Comparison of ENCODE assay signal across 15 mouse cellular contexts in the genomic region with DNA sequence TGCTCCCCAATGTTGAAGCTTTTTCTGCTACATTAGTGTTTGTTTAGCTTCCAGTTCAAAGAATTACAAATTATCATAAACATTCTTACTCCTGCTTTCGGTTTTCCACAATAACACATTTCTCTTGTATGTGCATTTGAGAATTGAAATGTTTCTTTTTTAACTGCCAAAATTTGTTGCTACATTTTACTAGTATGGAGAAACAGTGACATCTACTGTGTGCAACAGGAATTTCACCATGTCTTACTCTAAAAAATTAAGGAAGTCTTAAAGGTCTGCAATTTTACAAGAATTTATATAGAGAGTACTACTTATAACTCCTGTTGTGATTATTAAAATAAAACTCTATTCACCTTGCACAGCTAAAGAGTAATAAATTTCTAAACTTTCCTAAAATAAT.
A peak's percentile ranks its signal among the peaks of the same experiment; 100 is the strongest.
DNase-seq lines count a peak whose midpoint lies in the region; ATAC-seq and TF ChIP-seq lines count a peak whose summit lies in the region.
"Had no signal": no experiment of that assay in that cellular context is flagged by ENCODE, and none has a peak within 500 bp of the region (broad histone marks: within the 10 kb centered on the region; RNA-seq: fewer than 3 reads in every experiment).

No protein-coding gene starts in this region.

- H3K36me3 ChIP-seq in forebrain, embryonic 14.5 days (ENCODE audit: control insufficient read depth, insufficient read depth, low read length): no peaks in the 10 kb centered on the region
- no peaks in the 10 kb centered on the region for H3K36me3 ChIP-seq in forebrain, embryonic 13.5 days (ENCODE audit: poor library complexity, severe bottlenecking)
- H3K36me3 ChIP-seq in limb, embryonic 14.5 days (ENCODE audit: control insufficient read depth, insufficient read depth, low read length): no peaks in the 10 kb centered on the region
- no peaks in the 10 kb centered on the region for H3K36me3 ChIP-seq in limb, embryonic 10.5 days
- no peaks in the 10 kb centered on the region for H3K36me3 ChIP-seq in ES-E14 (ENCODE audit: control insufficient read depth, insufficient read depth, low read length, poor library complexity, severe bottlenecking)
- H3K36me3 ChIP-seq: heart, embryonic 15.5 days had no signal

- in situ Hi-C loops in ES-E14 (cut with MboI; ENCODE audit: low sequenced_read_pairs in 2 of 2, unreplicated experiment in 2 of 2): loop anchor here in 1 of 2 experiments (25.0 kb wide), 1 partner anchor 908 kb away; no protein-coding TSS in a partner anchor

- no peak for TF ChIP-seq POLR2A in limb, embryonic 14.5 days (IDR thresholded peaks at IDR 0.05; ENCODE audit: borderline replicate concordance, extremely low read depth, insufficient read depth, insufficient read length)

- no peak for ATAC-seq in forebrain, embryonic 14.5 days
- no peak for ATAC-seq in forebrain, embryonic 13.5 days
- ATAC-seq in limb, embryonic 14.5 days (ENCODE audit: low FRiP score, low read depth): no peak
- ATAC-seq: CD4-positive, CD25-positive, alpha-beta regulatory T cell, adult 4 months had no signal

- H3K4me1 ChIP-seq in forebrain, embryonic 14.5 days (ENCODE audit: control insufficient read depth, insufficient read depth, low read length): no peaks in the 10 kb centered on the region
- no peaks in the 10 kb centered on the region for H3K4me1 ChIP-seq in forebrain, embryonic 13.5 days
- no peaks in the 10 kb centered on the region for H3K4me1 ChIP-seq in limb, embryonic 14.5 days (ENCODE audit: control insufficient read depth, insufficient read depth, low read length)
- no peaks in the 10 kb centered on the region for H3K4me1 ChIP-seq in limb, embryonic 10.5 days
- 0 out of 4 replicates have a peak, but pooled peaks cover 0 to 2% of the 10 kb centered on the region in 2 experiments for H3K4me1 ChIP-seq in ES-E14 (ENCODE audit: control insufficient read depth in 2 of 2, insufficient read depth in 2 of 2, low read length in 2 of 2, poor library complexity in 1 of 2)
- H3K4me1 ChIP-seq: heart, embryonic 15.5 days had no signal

- no peaks in the 10 kb centered on the region for H3K27me3 ChIP-seq in forebrain, embryonic 14.5 days (replicated peaks; ENCODE audit: control insufficient read depth, insufficient read depth, low read length)
- no peaks in the 10 kb centered on the region for H3K27me3 ChIP-seq in forebrain, embryonic 13.5 days
- H3K27me3 ChIP-seq in limb, embryonic 14.5 days (ENCODE audit: control insufficient read depth, insufficient read depth, low read length): no peaks in the 10 kb centered on the region
- no peaks in the 10 kb centered on the region for H3K27me3 ChIP-seq in limb, embryonic 10.5 days (ENCODE audit: low read depth, poor library complexity, severe bottlenecking)
- H3K27me3 ChIP-seq: heart, embryonic 15.5 days had no signal

- H3K4me3 ChIP-seq in forebrain, embryonic 14.5 days (ENCODE audit: low read depth, low read length): no peak overlapping the region
- no peak overlapping the region for H3K4me3 ChIP-seq in forebrain, embryonic 13.5 days
- no peak overlapping the region for H3K4me3 ChIP-seq in limb, embryonic 14.5 days (replicated peaks; ENCODE audit: low read length)
- no peak overlapping the region for H3K4me3 ChIP-seq in limb, embryonic 10.5 days
- no peak overlapping the region for H3K4me3 ChIP-seq in ES-E14 (ENCODE audit: insufficient read depth in 1 of 2, low read depth in 1 of 2, low read length in 2 of 2, poor library complexity in 1 of 2, severe bottlenecking in 1 of 2)
- H3K4me3 ChIP-seq: heart, embryonic 15.5 days had no signal

- WGBS in forebrain, embryonic 14.5 days: 63% methylated on average over 1 of the region's 1 CpGs
- WGBS in forebrain, embryonic 13.5 days: 79% methylated on average over 1 of the region's 1 CpGs
- 66% methylated on average over 1 of the region's 1 CpGs for WGBS in limb, embryonic 14.5 days
- 89% methylated on average over 1 of the region's 1 CpGs for WGBS in limb, embryonic 10.5 days

- no peaks in the 10 kb centered on the region for H3K9me3 ChIP-seq in forebrain, embryonic 14.5 days (replicated peaks; ENCODE audit: control insufficient read depth, low read length)
- H3K9me3 ChIP-seq in forebrain, embryonic 13.5 days (replicated peaks): no peaks in the 10 kb centered on the region
- no peaks in the 10 kb centered on the region for H3K9me3 ChIP-seq in limb, embryonic 14.5 days (ENCODE audit: control insufficient read depth, low read length)
- H3K9me3 ChIP-seq in limb, embryonic 10.5 days (replicated peaks): no peaks in the 10 kb centered on the region
- no peaks in the 10 kb centered on the region for H3K9me3 ChIP-seq in ES-E14 (ENCODE audit: control insufficient read depth, insufficient read depth, low read depth, low read length)
- H3K9me3 ChIP-seq: heart, embryonic 15.5 days had no signal

- no peak overlapping the region for H3K27ac ChIP-seq in forebrain, embryonic 14.5 days (ENCODE audit: low read depth, low read length)
- no peak overlapping the region for H3K27ac ChIP-seq in forebrain, embryonic 13.5 days
- H3K27ac ChIP-seq in limb, embryonic 14.5 days (replicated peaks; ENCODE audit: low read depth, low read length): no peak overlapping the region
- H3K27ac ChIP-seq in limb, embryonic 10.5 days: no peak overlapping the region
- no peak overlapping the region for H3K27ac ChIP-seq in ES-E14 (ENCODE audit: insufficient read depth, low read depth, low read length, poor library complexity, severe bottlenecking)
- H3K27ac ChIP-seq: heart, embryonic 15.5 days had no signal

- peak; percentile 31 for DNase-seq in forebrain, embryonic 14.5 days (ENCODE audit: low spot score)
- peak; percentile 6 for DNase-seq in limb, embryonic 14.5 days (ENCODE audit: low spot score)
- no peak for DNase-seq in limb, embryonic 10.5 days (ENCODE audit: low spot score)
- no peak for DNase-seq in ES-E14 (ENCODE audit: low read depth, low spot score)
- peak; percentile 12 for DNase-seq in forelimb bud, embryonic 11.5 days (ENCODE audit: low read depth, low spot score)
- DNase-seq in ovary, adult 18-20 months (ENCODE audit: low spot score): no peak
- no peak for DNase-seq in adrenal gland, postnatal 36 days
- DNase-seq: cerebellum, adult 9-11 months; gastrocnemius, postnatal 14 days; kidney, postnatal 14 days; left cerebral cortex, postnatal 4 days; lung, postnatal 14 days had no signal

- H3K9ac ChIP-seq in forebrain, embryonic 14.5 days (ENCODE audit: low read length): no peak overlapping the region
- no peak overlapping the region for H3K9ac ChIP-seq in forebrain, embryonic 13.5 days
- H3K9ac ChIP-seq in limb, embryonic 14.5 days (ENCODE audit: low read depth, low read length, severe bottlenecking): no peak overlapping the region
- no peak overlapping the region for H3K9ac ChIP-seq in ES-E14 (ENCODE audit: insufficient read depth, low read depth, low read length, poor library complexity, severe bottlenecking)
- H3K9ac ChIP-seq: heart, embryonic 15.5 days had no signal

- H3K4me2 ChIP-seq in forebrain, embryonic 14.5 days (ENCODE audit: low read length): no peak overlapping the region
- no peak overlapping the region for H3K4me2 ChIP-seq in forebrain, embryonic 13.5 days
- H3K4me2 ChIP-seq in limb, embryonic 14.5 days (replicated peaks; ENCODE audit: low read depth, low read length, severe bottlenecking): no peak overlapping the region
- H3K4me2 ChIP-seq: heart, embryonic 15.5 days had no signal

TF ChIP-seq in ES-E14, 5 proteins besides CTCF, POLR2A, EP300 and RAD21:
- no peak for TF ChIP-seq ZNF384 (IDR thresholded peaks at IDR 0.05; ENCODE audit: low read depth, low read length)
- TF ChIP-seq HCFC1 (IDR thresholded peaks at IDR 0.05; ENCODE audit: borderline replicate concordance, insufficient read depth, low read length): no peak
- TF ChIP-seq CHD2 (IDR thresholded peaks at IDR 0.05; ENCODE audit: low read depth, low read length): no peak
- TF ChIP-seq MAFK (IDR thresholded peaks at IDR 0.05; ENCODE audit: insufficient read depth, low read depth, low read length): no peak
- TF ChIP-seq ZC3H11A (IDR thresholded peaks at IDR 0.05; ENCODE audit: borderline replicate concordance, low read depth, low read length): peak; percentile 52; the same call in 1 of the 2 replicates

Comparison
In these comparisons a context has a peak if more than half of its experiments do, and no peak if none do; other contexts are left out.
1. DNase-seq: peak in forebrain, embryonic 14.5 days (single experiment), limb, embryonic 14.5 days (single experiment) and forelimb bud, embryonic 11.5 days (single experiment); none in limb, embryonic 10.5 days (single experiment), ES-E14 (single experiment), ovary, adult 18-20 months (single experiment) and adrenal gland, postnatal 36 days (0 of 2).